Mouse (Mus musculus) intestine, embryonic 14.5 days (tissue): ENCODE measurements at regions not wholly inside any gene's neighbourhood (a gene's known extent, or its start where the extent isn't known, plus 50 kb on each side); places are given as distances from the start of the nearest gene placed in this dataset.

Source experiments
- ATAC-seq: fragments of 200-750 bp; cut with Nextera tagmentation; replicated peaks from 2 replicates; pipeline ENCODE4 v1.8.0; 2017; ENCODE audit warnings: low read depth, moderate number of reproducible peaks, moderate TSS enrichment, moderate library complexity; ENCODE audit not compliant: low FRiP score, low TSS enrichment
- DNase-seq: peaks from one replicate; pipeline ENCODE4 v3.0.0-alpha.2; 2018; ENCODE audit warnings: low spot score
- H3K27ac ChIP-seq: fragments of 300-500 bp; sonication (generic); 2 replicates; pipeline ENCODE4 v1.5.1; 2014; ENCODE audit warnings: low read depth, mild to moderate bottlenecking, control low read depth
- H3K27me3 ChIP-seq: fragments of 300-500 bp; sonication (generic); replicated peaks from 2 replicates; pipeline ENCODE4 v1.6.1; 2014; ENCODE audit warnings: low read length, control low read depth; ENCODE audit not compliant: control insufficient read depth, insufficient read depth
- H3K36me3 ChIP-seq: fragments of 300-500 bp; sonication (generic); 2 replicates; pipeline ENCODE4 v1.6.1; 2014; ENCODE audit warnings: low read length, control low read depth; ENCODE audit not compliant: control insufficient read depth, insufficient read depth
- H3K4me1 ChIP-seq: fragments of 300-500 bp; sonication (generic); replicated peaks from 2 replicates; pipeline ENCODE4 v1.6.1; 2014; ENCODE audit warnings: low read length, control low read depth, mixed read lengths; ENCODE audit not compliant: control insufficient read depth, insufficient read depth
- H3K4me2 ChIP-seq: fragments of 300-500 bp; sonication (generic); 2 replicates; pipeline ENCODE4 v1.6.1; 2014; ENCODE audit warnings: low read length
- H3K4me3 ChIP-seq: fragments of 300-500 bp; sonication (generic); 2 replicates; pipeline ENCODE4 v1.5.1; 2014; ENCODE audit warnings: low read depth, low read length, control low read depth, mixed read lengths
- H3K9ac ChIP-seq: fragments of 300-500 bp; sonication (generic); 2 replicates; pipeline ENCODE4 v1.6.1; 2014; ENCODE audit warnings: mild to moderate bottlenecking, low read length
- H3K9me3 ChIP-seq: fragments of 300-500 bp; sonication (generic); 2 replicates; pipeline ENCODE4 v1.6.1; 2016; ENCODE audit warnings: low read length, control low read depth; ENCODE audit not compliant: control insufficient read depth
- WGBS: fragments of 180-500 bp; shearing (Covaris S2); extraction: QIAGEN DNeasy Blood & Tissue Kit; methylation state at CpG from one replicate; pipeline ENCODE4 v1.1.7; 2014; 5-methylcytosine and 5-hydroxymethylcytosine counted together

GRCm38 (mm10) chr9:13905086-13905669 is 77.7 kb downstream of the Fam76b start:
- Histone ChIP-seq H3K36me3 (no peaks in the 10 kb centered on the region), H3K27ac (no peak overlapping the region), H3K9ac (no peak overlapping the region), H3K27me3 (no peaks in the 10 kb centered on the region), H3K4me2 (no peak overlapping the region), H3K4me3 (no peak overlapping the region), H3K9me3 (no peaks in the 10 kb centered on the region), H3K4me1 (no peaks in the 10 kb centered on the region)
- no peak for DNase-seq
- no peak for ATAC-seq
- WGBS, result 82% methylated on average over 14 of the region's 14 CpGs

GRCm38 (mm10) chr9:13906736-13907135 is 79.2 kb downstream of the Fam76b start:
- H3K4me3 ChIP-seq, result no peak overlapping the region
- no peak overlapping the region for H3K27ac ChIP-seq
- no peaks in the 10 kb centered on the region for H3K9me3 ChIP-seq
- H3K27me3 ChIP-seq, result no peaks in the 10 kb centered on the region
- H3K4me1 ChIP-seq, result no peaks in the 10 kb centered on the region
- H3K4me2 ChIP-seq, result no peak overlapping the region
- 91% methylated on average over 6 of the region's 6 CpGs for WGBS
- H3K9ac ChIP-seq, result no peak overlapping the region
- no peak for DNase-seq
- no peaks in the 10 kb centered on the region for H3K36me3 ChIP-seq
- no peak for ATAC-seq

- no peaks in the 10 kb centered on the region for H3K36me3 ChIP-seq
- H3K4me1 ChIP-seq, result no peaks in the 10 kb centered on the region
- no peak overlapping the region for H3K4me2 ChIP-seq
- H3K4me3 ChIP-seq, result no peak overlapping the region
- DNase-seq (no peak), ATAC-seq (no peak)
- H3K27ac ChIP-seq, result no peak overlapping the region
- H3K9ac ChIP-seq, result no peak overlapping the region
- no peaks in the 10 kb centered on the region for H3K27me3 ChIP-seq
- H3K9me3 ChIP-seq, result no peaks in the 10 kb centered on the region
- WGBS, result 78% methylated on average over 3 of the region's 3 CpGs
Observed at GRCm38 (mm10) chr9:13909604-13910003, 82.1 kb downstream of the Fam76b start.

GRCm38 (mm10) chr9:13910091-13910490 is 82.6 kb downstream of the Fam76b start:
- no peak overlapping the region for H3K9ac ChIP-seq
- DNase-seq (no peak), ATAC-seq (no peak)
- H3K4me1 ChIP-seq, result no peaks in the 10 kb centered on the region
- H3K27me3 ChIP-seq, result no peaks in the 10 kb centered on the region
- no peak overlapping the region for H3K4me3 ChIP-seq
- WGBS, result 70% methylated on average over 2 of the region's 2 CpGs
- no peak overlapping the region for H3K4me2 ChIP-seq
- no peak overlapping the region for H3K27ac ChIP-seq
- H3K9me3 ChIP-seq, result no peaks in the 10 kb centered on the region
- no peaks in the 10 kb centered on the region for H3K36me3 ChIP-seq

GRCm38 (mm10) chr9:13913459-13913858 is 85.9 kb downstream of the Fam76b start:
- Histone ChIP-seq H3K9me3 (no peaks in the 10 kb centered on the region), H3K27me3 (no peaks in the 10 kb centered on the region), H3K27ac (no peak overlapping the region), H3K9ac (no peak overlapping the region), H3K4me2 (no peak overlapping the region), H3K4me1 (no peaks in the 10 kb centered on the region), H3K4me3 (no peak overlapping the region), H3K36me3 (no peaks in the 10 kb centered on the region)
- ATAC-seq (no peak), DNase-seq (no peak)
- WGBS, result 66% methylated on average over 3 of the region's 3 CpGs

- no peaks in the 10 kb centered on the region for H3K4me1 ChIP-seq
- no peak overlapping the region for H3K4me3 ChIP-seq
- no peaks in the 10 kb centered on the region for H3K36me3 ChIP-seq
- DNase-seq (no peak), ATAC-seq (no peak)
- no peaks in the 10 kb centered on the region for H3K9me3 ChIP-seq
- no peak overlapping the region for H3K27ac ChIP-seq
- no peak overlapping the region for H3K9ac ChIP-seq
- no peak overlapping the region for H3K4me2 ChIP-seq
- no peaks in the 10 kb centered on the region for H3K27me3 ChIP-seq
- whole genome bisulfite sequencing, result 82% methylated on average over 9 of the region's 9 CpGs
Observed at GRCm38 (mm10) chr9:13914131-13914530, 86.6 kb downstream of the Fam76b start.

- no peaks in the 10 kb centered on the region; the same call in 1 of the 2 replicates for H3K4me1 ChIP-seq
- no peak overlapping the region for H3K4me3 ChIP-seq
- H3K36me3 ChIP-seq, result no peaks in the 10 kb centered on the region
- no peak overlapping the region for H3K27ac ChIP-seq
- H3K4me2 ChIP-seq, result no peak overlapping the region
- DNase-seq, result no peak
- no peak for ATAC-seq
- no peak overlapping the region for H3K9ac ChIP-seq
- no peaks in the 10 kb centered on the region for H3K9me3 ChIP-seq
- H3K27me3 ChIP-seq, result no peaks in the 10 kb centered on the region
- 90% methylated on average over 3 of the region's 3 CpGs for WGBS
Observed at GRCm38 (mm10) chr9:13914847-13915246, 87.3 kb downstream of the Fam76b start.

GRCm38 (mm10) chr9:13916837-13917236 is 89.3 kb downstream of the Fam76b start:
- no peaks in the 10 kb centered on the region for H3K9me3 ChIP-seq
- 86% methylated on average over 7 of the region's 7 CpGs for WGBS
- H3K4me2 ChIP-seq, result no peak overlapping the region
- H3K27ac ChIP-seq, result no peak overlapping the region
- no peaks in the 10 kb centered on the region; the same call in 1 of the 2 replicates for H3K4me1 ChIP-seq
- no peaks in the 10 kb centered on the region for H3K36me3 ChIP-seq
- H3K27me3 ChIP-seq, result no peaks in the 10 kb centered on the region
- no peak overlapping the region for H3K4me3 ChIP-seq
- no peak for DNase-seq
- no peak for ATAC-seq
- no peak overlapping the region for H3K9ac ChIP-seq

- no peaks in the 10 kb centered on the region; the same call in 1 of the 2 replicates for H3K4me1 ChIP-seq
- H3K9me3 ChIP-seq, result no peaks in the 10 kb centered on the region
- DNase-seq, result no peak
- no peaks in the 10 kb centered on the region for H3K36me3 ChIP-seq
- no peak overlapping the region for H3K4me2 ChIP-seq
- no peaks in the 10 kb centered on the region for H3K27me3 ChIP-seq
- H3K27ac ChIP-seq, result no peak overlapping the region
- no peak overlapping the region for H3K9ac ChIP-seq
- no peak for ATAC-seq
- no peak overlapping the region for H3K4me3 ChIP-seq
- 47% methylated on average over 7 of the region's 7 CpGs for WGBS
Observed at GRCm38 (mm10) chr9:13918606-13919202, 91.2 kb downstream of the Fam76b start.
